Mouse (Mus musculus) liver, adult 2 months (tissue): ENCODE results near the gene Batf. TPM values are rescaled to one million over a fixed set of nuclear protein-coding genes. Genes with fewer than 3 reads are reported as not detected.
A peak's percentile ranks its signal among the peaks of the same experiment; 100 is the strongest.

ENCODE experiments used
- DNase-seq: peaks from one replicate; pipeline ENCODE4 v3.0.0-alpha.2; 2011; ENCODE audit warnings: low read depth, low spot score; ENCODE audit errors: extremely low read depth
- H3K27ac ChIP-seq: fragments of 200-500 bp; replicated peaks from 2 replicates; pipeline ENCODE4 v1.5.1; 2012; ENCODE audit warnings: low read depth, mild to moderate bottlenecking, control low read depth, inconsistent platforms, low read length; ENCODE audit not compliant: insufficient read depth
- H3K27me3 ChIP-seq: fragments of 200-500 bp; 2 replicates; pipeline ENCODE4 v1.6.1; 2012; ENCODE audit warnings: mild to moderate bottlenecking, moderate library complexity, low read length, inconsistent platforms; ENCODE audit not compliant: control insufficient read depth, insufficient read depth
- H3K36me3 ChIP-seq: fragments of 200-500 bp; 2 replicates; pipeline ENCODE4 v1.6.1; 2012; ENCODE audit warnings: low read length, inconsistent platforms; ENCODE audit not compliant: control insufficient read depth, insufficient read depth
- H3K4me1 ChIP-seq: fragments of 200-500 bp; 2 replicates; pipeline ENCODE4 v1.6.1; 2011; ENCODE audit warnings: low read length; ENCODE audit not compliant: control insufficient read depth, insufficient read depth
- H3K4me3 ChIP-seq: fragments of 200-500 bp; 2 replicates; pipeline ENCODE4 v1.5.1; 2011; ENCODE audit warnings: low read depth, mild to moderate bottlenecking, control low read depth, low read length, moderate library complexity; ENCODE audit not compliant: insufficient read depth
- H3K79me2 ChIP-seq: fragments of 200-500 bp; 2 replicates; pipeline ENCODE4 v1.6.1; 2012; ENCODE audit warnings: inconsistent platforms, mild to moderate bottlenecking, low read length, moderate library complexity; ENCODE audit not compliant: control insufficient read depth, insufficient read depth
- H3K9ac ChIP-seq: fragments of 200-500 bp; 2 replicates; pipeline ENCODE4 v1.6.1; 2012; ENCODE audit warnings: low read depth, mild to moderate bottlenecking, control low read depth, inconsistent platforms, low read length
- CTCF ChIP-seq: fragments of 200-500 bp; IDR thresholded peaks from 2 replicates; pipeline ENCODE4 v1.5.1; 2011; ENCODE audit warnings: low read depth, low read length, control low read depth
- POLR2A ChIP-seq: fragments of 200-500 bp; IDR thresholded peaks from 2 replicates; pipeline ENCODE4 v1.6.1; 2011; ENCODE audit warnings: low read length, control low read depth; ENCODE audit not compliant: insufficient read depth; ENCODE audit errors: extremely low read depth
- WGBS: fragments of 180-500 bp; shearing (Covaris S2); methylation state at CpG from one replicate; pipeline ENCODE4 v1.1.7; 2018; 5-methylcytosine and 5-hydroxymethylcytosine counted together
- polyA plus RNA-seq: library from polyadenylated mRNA; depleted of rRNA; stranded (reverse); fragments of >200 nt; gene quantifications from 2 replicates; pipeline ENCODE4 v1.2.3, GENCODE M21; 2012
- total RNA-seq: library from RNA; depleted of rRNA; stranded (reverse); fragments of >200 nt; gene quantifications from 2 replicates; pipeline ENCODE4 v1.2.3, GENCODE M21; 2014

Batf gene
- total and polyA plus RNA-seq, 2 experiments, result 0.74 to 0.76 TPM

GRCm38 (mm10) chr12:85641564-85641931, 44.9 kb upstream of the Batf start:
- Histone ChIP-seq H3K9ac (no peak overlapping the region), H3K27ac (no peak overlapping the region), H3K27me3 (no peaks in the 10 kb centered on the region), H3K36me3 (no peaks in the 10 kb centered on the region), H3K4me3 (no peak overlapping the region), H3K79me2 (no peaks in the 10 kb centered on the region), H3K4me1 (no peaks in the 10 kb centered on the region)
- 76% methylated on average over 4 of the region's 4 CpGs for WGBS
- DNase-seq, result no peak
- TF ChIP-seq POLR2A (no peak), CTCF (no peak)

DNA sequence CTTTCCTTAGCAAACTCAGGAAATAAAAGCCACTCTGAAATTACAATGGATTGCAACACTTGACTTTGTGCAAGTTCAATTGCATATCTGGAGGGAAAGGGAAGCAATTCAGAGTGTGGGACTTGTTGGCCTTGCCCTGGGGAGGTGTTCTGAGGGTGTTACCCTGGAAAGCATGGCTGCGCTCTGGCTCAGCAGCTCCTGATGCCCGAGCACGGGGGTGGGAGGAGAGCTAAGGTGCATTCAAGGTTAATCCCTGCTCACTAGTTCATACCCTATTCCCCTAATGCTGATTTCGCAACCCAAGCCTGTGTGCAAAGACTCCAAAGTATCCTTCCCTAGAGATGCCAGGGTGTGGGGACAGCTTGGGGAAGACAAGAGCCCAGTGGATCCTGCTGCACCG, 42.7 kb upstream of the Batf start:
- 61% methylated on average over 5 of the region's 5 CpGs for WGBS
- no peaks in the 10 kb centered on the region for H3K27me3 ChIP-seq
- no peak for DNase-seq

GRCm38 (mm10) chr12:85645664-85646063, 40.8 kb upstream of the Batf start:
- Histone ChIP-seq H3K36me3 (no peaks in the 10 kb centered on the region), H3K27ac (no peak overlapping the region), H3K4me1 (no peaks in the 10 kb centered on the region), H3K9ac (no peak overlapping the region), H3K79me2 (no peaks in the 10 kb centered on the region), H3K4me3 (no peak overlapping the region), H3K27me3 (no peaks in the 10 kb centered on the region)
- TF ChIP-seq POLR2A, result no peak
- peak; percentile 52; the same call in 1 of the 2 replicates for TF ChIP-seq CTCF
- DNase-seq, result no peak
- WGBS, result 91% methylated on average over 4 of the region's 4 CpGs

More for the DNA sequence above, 42.7 kb upstream of the Batf start:
- no peak overlapping the region for H3K9ac ChIP-seq
- H3K36me3 ChIP-seq, result no peaks in the 10 kb centered on the region
- H3K4me3 ChIP-seq, result no peak overlapping the region
- H3K4me1 ChIP-seq, result no peaks in the 10 kb centered on the region
- no peaks in the 10 kb centered on the region for H3K79me2 ChIP-seq
- H3K27ac ChIP-seq, result no peak overlapping the region
- TF ChIP-seq POLR2A, result no peak
- no peak for TF ChIP-seq CTCF

- H3K9ac ChIP-seq, result no peak overlapping the region
- H3K27me3 ChIP-seq, result no peaks in the 10 kb centered on the region
- TF ChIP-seq POLR2A, result no peak
- TF ChIP-seq CTCF, result peak; percentile 58
- 37% methylated on average over 10 of the region's 10 CpGs for WGBS
- no peak overlapping the region for H3K4me3 ChIP-seq
- no peak for DNase-seq
- H3K79me2 ChIP-seq, result no peaks in the 10 kb centered on the region
- no peaks in the 10 kb centered on the region for H3K36me3 ChIP-seq
- no peak overlapping the region for H3K27ac ChIP-seq
- H3K4me1 ChIP-seq, result no peaks in the 10 kb centered on the region
Observed at GRCm38 (mm10) chr12:85647346-85647745, 39.1 kb upstream of the Batf start.

DNA sequence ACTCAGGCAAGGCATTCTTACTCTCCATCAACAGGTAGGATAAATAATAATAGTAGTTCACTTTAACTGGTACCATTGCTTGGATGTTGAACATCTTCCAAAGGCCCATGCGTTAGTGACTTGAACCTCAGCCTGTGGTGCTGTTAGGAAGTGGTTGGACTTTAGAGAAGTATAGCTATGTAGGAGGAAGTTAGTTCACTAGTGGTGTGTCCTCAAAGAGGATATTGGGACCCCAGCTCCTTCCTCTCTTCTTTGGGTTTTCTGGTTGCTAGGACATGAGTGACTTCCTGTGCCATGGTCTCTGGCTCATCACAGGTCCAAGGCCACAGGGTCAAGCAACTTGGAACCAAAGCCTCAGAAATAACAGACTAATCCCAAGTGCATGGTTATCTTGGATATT, 38.5 kb upstream of the Batf start:
- DNase-seq, result peak; percentile 35
- H3K9ac ChIP-seq, result no peak overlapping the region
- H3K79me2 ChIP-seq, result no peaks in the 10 kb centered on the region
- no peaks in the 10 kb centered on the region for H3K27me3 ChIP-seq
- WGBS, result 66% methylated on average over 1 of the region's 1 CpGs
- H3K36me3 ChIP-seq, result no peaks in the 10 kb centered on the region
- no peaks in the 10 kb centered on the region for H3K4me1 ChIP-seq
- TF ChIP-seq POLR2A, result no peak
- no peak for TF ChIP-seq CTCF
- H3K4me3 ChIP-seq, result no peak overlapping the region
- no peak overlapping the region for H3K27ac ChIP-seq

DNA sequence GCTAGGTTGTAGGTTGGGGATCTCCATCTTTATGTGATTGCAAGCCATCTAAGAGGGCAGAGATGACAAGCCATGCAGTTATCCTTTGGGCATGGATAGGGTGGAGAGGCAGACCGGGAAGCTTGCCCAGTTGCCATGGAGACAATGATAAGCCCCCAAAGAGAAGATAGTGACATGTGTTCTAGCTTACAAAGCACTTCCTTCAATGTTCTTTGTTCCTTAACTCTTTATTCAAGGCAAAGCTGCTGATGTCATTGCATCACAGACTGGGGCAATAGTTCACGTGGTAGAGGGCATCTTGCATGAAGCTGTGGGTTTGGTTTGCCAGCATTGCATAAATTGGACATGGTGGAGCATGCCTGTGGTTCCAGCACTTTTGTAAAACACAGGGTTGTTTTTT, 27.1 kb upstream of the Batf start:
- H3K79me2 ChIP-seq, result no peaks in the 10 kb centered on the region
- no peaks in the 10 kb centered on the region; the same call in 1 of the 2 replicates for H3K4me1 ChIP-seq
- no peak for DNase-seq

More for the DNA sequence above, 27.1 kb upstream of the Batf start:
- no peaks in the 10 kb centered on the region for H3K36me3 ChIP-seq
- WGBS, result 28% methylated on average over 2 of the region's 2 CpGs
- H3K9ac ChIP-seq, result no peak overlapping the region
- TF ChIP-seq POLR2A (no peak), CTCF (no peak)
- no peaks in the 10 kb centered on the region for H3K27me3 ChIP-seq
- H3K27ac ChIP-seq, result no peak overlapping the region
- H3K4me3 ChIP-seq, result no peak overlapping the region
